Mouse (Mus musculus): ENCODE results near the gene Obp2b. TPM values are rescaled to one million over a fixed set of nuclear protein-coding genes. Genes with fewer than 3 reads are reported as not detected.
A peak's percentile ranks its signal among the peaks of the same experiment; 100 is the strongest.
"Not testable (repeated sequence)": the region's sequence is repeated elsewhere in the genome, so short reads cannot be mapped to it uniquely, and the experiment has no call there.

Gene Obp2b
- not detected in 2 replicates for polyA plus RNA-seq (2014; fragmentation: Nextera tagmentation; extraction: Ambion mirVana)

- not testable (repeated sequence) for H3K9me3 ChIP-seq (ENCODE audit: low read depth, low read length); ATAC-seq (ENCODE audit: insufficient read depth); H3K27me3 ChIP-seq (ENCODE audit: insufficient read depth, low read length); H3K4me2 ChIP-seq; H3K4me3 ChIP-seq (ENCODE audit: low read depth, low read length); H3K9ac ChIP-seq; H3K27ac ChIP-seq (ENCODE audit: low read depth); H3K36me3 ChIP-seq (ENCODE audit: insufficient read depth); DNase-seq; H3K4me1 ChIP-seq (ENCODE audit: insufficient read depth)
- 41% methylated on average over 3 of the region's 3 CpGs for WGBS
Observed at GRCm38 (mm10) chr2:25736709-25737108, at the start of gene Obp2b. Obp2b (plus strand) TSS chr2:25737009.

DNA sequence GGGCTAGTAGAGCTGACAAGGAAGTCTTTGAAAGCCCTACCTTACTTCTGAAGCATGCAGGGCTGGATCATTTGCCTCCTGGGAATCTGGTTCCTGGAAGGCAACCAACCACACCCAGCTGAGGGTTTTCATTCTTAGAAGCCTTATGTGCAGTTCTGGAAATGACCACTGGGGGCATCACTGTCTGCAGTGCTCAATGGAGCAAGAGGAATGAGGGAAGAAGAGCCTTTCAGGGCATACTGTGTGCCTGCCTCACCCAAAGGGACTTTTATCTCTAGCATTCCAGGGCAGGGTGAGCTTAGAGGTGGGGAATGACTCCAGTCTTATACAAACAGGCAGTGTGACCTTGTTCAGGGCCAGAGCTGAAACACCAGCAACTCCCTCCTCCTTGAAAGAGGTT lies 42.2 kb upstream of the Obp2b start:
- Histone ChIP-seq H3K4me1 (ENCODE audit: insufficient read depth) (no peaks in the 10 kb centered on the region), H3K4me3 (ENCODE audit: low read depth, low read length) (no peak overlapping the region), H3K36me3 (ENCODE audit: insufficient read depth) (no peaks in the 10 kb centered on the region), H3K4me2 (no peak overlapping the region), H3K9me3 (ENCODE audit: low read depth, low read length) (no peaks in the 10 kb centered on the region), H3K27me3 (ENCODE audit: insufficient read depth, low read length) (no peaks in the 10 kb centered on the region), H3K9ac (no peak overlapping the region), H3K27ac (ENCODE audit: low read depth) (no peak overlapping the region)
- TF ChIP-seq CTCF (IDR thresholded peaks at IDR 0.05; ENCODE audit: low read depth) = peak; percentile 84
- DNase-seq (peak; percentile 84), ATAC-seq (ENCODE audit: insufficient read depth) (no peak)

GRCm38 (mm10) chr2:25696951-25697350 lies 39.9 kb upstream of the Obp2b start:
- no peaks in the 10 kb centered on the region for H3K9me3 ChIP-seq (ENCODE audit: low read depth, low read length)
- WGBS = 46% methylated on average over 4 of the region's 4 CpGs
- ATAC-seq (ENCODE audit: insufficient read depth) = no peak
- no peaks in the 10 kb centered on the region for H3K36me3 ChIP-seq (ENCODE audit: insufficient read depth)
- H3K4me3 ChIP-seq (ENCODE audit: low read depth, low read length) = no peak overlapping the region
- no peak overlapping the region for H3K27ac ChIP-seq (ENCODE audit: low read depth)
- H3K4me2 ChIP-seq = no peak overlapping the region
- H3K27me3 ChIP-seq (ENCODE audit: insufficient read depth, low read length) = no peaks in the 10 kb centered on the region
- DNase-seq = no peak
- H3K4me1 ChIP-seq (ENCODE audit: insufficient read depth) = no peaks in the 10 kb centered on the region
- no peak for TF ChIP-seq CTCF (IDR thresholded peaks at IDR 0.05; ENCODE audit: low read depth)
- H3K9ac ChIP-seq = no peak overlapping the region

GRCm38 (mm10) chr2:25698696-25699095 lies 38.1 kb upstream of the Obp2b start:
- Histone ChIP-seq H3K4me1 (ENCODE audit: insufficient read depth) (no peaks in the 10 kb centered on the region), H3K4me3 (ENCODE audit: low read depth, low read length) (no peak overlapping the region), H3K9me3 (ENCODE audit: low read depth, low read length) (no peaks in the 10 kb centered on the region), H3K36me3 (ENCODE audit: insufficient read depth) (no peaks in the 10 kb centered on the region), H3K4me2 (no peak overlapping the region), H3K27ac (ENCODE audit: low read depth) (no peak overlapping the region), H3K27me3 (ENCODE audit: insufficient read depth, low read length) (no peaks in the 10 kb centered on the region), H3K9ac (no peak overlapping the region)
- ATAC-seq (ENCODE audit: insufficient read depth) = no peak
- 78% methylated on average over 2 of the region's 2 CpGs for WGBS
- no peak for TF ChIP-seq CTCF (IDR thresholded peaks at IDR 0.05; ENCODE audit: low read depth)
- no peak for DNase-seq

DNA sequence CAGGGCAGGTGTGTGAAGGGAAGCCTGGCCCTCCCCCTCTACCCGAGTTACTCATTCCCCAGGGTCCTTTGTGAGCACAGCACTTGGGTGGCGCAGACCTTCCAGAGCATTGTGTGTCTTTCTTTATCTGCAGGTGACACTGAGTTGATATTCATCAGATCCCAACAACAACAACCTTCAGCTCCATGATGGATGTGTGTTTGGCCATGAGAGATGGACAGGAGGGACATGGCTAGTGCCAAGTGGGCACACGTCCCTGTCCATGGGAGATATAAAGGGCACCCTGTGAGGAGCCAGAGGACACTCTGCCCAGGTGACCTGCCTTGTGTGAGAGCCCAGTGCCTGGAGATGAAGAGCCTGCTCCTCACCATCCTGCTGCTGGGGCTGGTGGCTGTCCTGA lies 37.1 kb upstream of the Obp2b start, which contains the start of gene Obp2a:
TSS of gene Obp2a (plus strand) at position 301 of the 400 bp plus-strand sequence.
- ATAC-seq (ENCODE audit: insufficient read depth); H3K9ac ChIP-seq; H3K27me3 ChIP-seq (ENCODE audit: insufficient read depth, low read length); H3K4me1 ChIP-seq (ENCODE audit: insufficient read depth); DNase-seq; H3K4me3 ChIP-seq (ENCODE audit: low read depth, low read length); H3K9me3 ChIP-seq (ENCODE audit: low read depth, low read length); H3K4me2 ChIP-seq; H3K36me3 ChIP-seq (ENCODE audit: insufficient read depth); H3K27ac ChIP-seq (ENCODE audit: low read depth): not testable (repeated sequence)
- 65% methylated on average over 3 of the region's 3 CpGs for WGBS

DNA sequence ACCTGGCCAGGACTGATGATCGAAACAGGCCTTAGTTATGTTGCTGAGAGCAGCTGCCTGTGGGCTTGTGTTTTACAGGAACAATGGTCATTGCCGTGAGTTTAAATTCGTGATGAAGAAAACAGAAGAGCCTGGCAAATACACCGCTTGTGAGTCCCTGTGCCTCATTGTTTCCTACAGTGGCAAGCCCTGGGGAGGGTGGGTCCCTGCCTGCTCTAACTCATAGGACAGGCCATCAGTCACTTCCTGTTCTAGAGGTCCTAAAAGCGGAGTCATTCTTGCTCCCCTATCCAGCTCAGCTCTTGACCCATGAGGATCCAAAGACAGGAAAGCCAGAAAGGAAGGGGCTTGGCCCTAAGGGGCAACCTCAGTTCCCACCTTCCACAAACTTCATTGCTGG lies 35.8 kb upstream of the Obp2b start:
- TF ChIP-seq CTCF (IDR thresholded peaks at IDR 0.05; ENCODE audit: low read depth) = no peak
- Histone ChIP-seq H3K9me3 (ENCODE audit: low read depth, low read length) (no peaks in the 10 kb centered on the region), H3K36me3 (ENCODE audit: insufficient read depth) (no peaks in the 10 kb centered on the region), H3K27ac (ENCODE audit: low read depth) (no peak overlapping the region), H3K27me3 (ENCODE audit: insufficient read depth, low read length) (no peaks in the 10 kb centered on the region), H3K4me1 (ENCODE audit: insufficient read depth) (no peaks in the 10 kb centered on the region), H3K4me2 (no peak overlapping the region), H3K9ac (no peak overlapping the region), H3K4me3 (ENCODE audit: low read depth, low read length) (no peak overlapping the region)
- ATAC-seq (ENCODE audit: insufficient read depth) = no peak
- no peak for DNase-seq
- WGBS = 74% methylated on average over 5 of the region's 5 CpGs

DNA sequence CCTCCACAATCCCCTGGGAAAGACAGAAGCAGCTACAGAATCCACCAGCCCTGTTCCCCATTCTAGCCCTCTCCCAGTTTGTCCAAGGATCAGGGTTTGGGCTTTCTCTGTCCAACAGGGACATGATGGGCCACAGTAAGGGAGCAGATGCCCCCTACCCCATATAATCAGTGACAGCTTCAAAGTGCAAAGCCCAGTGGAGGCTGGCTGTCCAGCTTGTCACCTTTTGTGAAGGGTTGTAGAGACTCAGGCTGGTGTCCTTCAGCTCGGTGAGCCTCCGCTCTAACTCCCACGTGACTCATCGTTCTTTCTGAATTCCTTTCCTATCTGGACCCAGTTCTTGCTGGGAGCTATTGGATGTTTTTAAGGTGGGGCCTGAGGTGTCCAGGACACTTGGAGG lies 33.1 kb upstream of the Obp2b start:
- Histone ChIP-seq H3K27me3 (ENCODE audit: insufficient read depth, low read length) (no peaks in the 10 kb centered on the region), H3K4me2 (no peak overlapping the region), H3K9me3 (ENCODE audit: low read depth, low read length) (no peaks in the 10 kb centered on the region), H3K27ac (ENCODE audit: low read depth) (no peak overlapping the region), H3K4me1 (ENCODE audit: insufficient read depth) (no peaks in the 10 kb centered on the region), H3K9ac (no peak overlapping the region), H3K36me3 (ENCODE audit: insufficient read depth) (no peaks in the 10 kb centered on the region), H3K4me3 (ENCODE audit: low read depth, low read length) (no peak overlapping the region)
- no peak for TF ChIP-seq CTCF (IDR thresholded peaks at IDR 0.05; ENCODE audit: low read depth)
- DNase-seq = no peak
- WGBS = 77% methylated on average over 4 of the region's 4 CpGs
- no peak for ATAC-seq (ENCODE audit: insufficient read depth)

Data from lung, embryonic 14.5 days (tissue).